Comparison of ENCODE assay signal across 8 mouse cellular contexts in genomic region chr17:56264020-56264419, GRCm38 (mm10). TPM values are rescaled to one million over a fixed set of nuclear protein-coding genes. Genes with fewer than 3 reads are reported as not detected.
DNase-seq lines count a peak whose midpoint lies in the region; ATAC-seq and TF ChIP-seq lines count a peak whose summit lies in the region.

No protein-coding gene starts in this region.

- dilution Hi-C loops in CH12.LX (cut with MboI; ENCODE audit: extremely low pct_ligation_motif_present, extremely low pct_unique_long_range_greater_than_20kb, low sequenced_read_pairs) = no loop called here

- TF ChIP-seq EP300 in CH12.LX (IDR thresholded peaks at IDR 0.05; ENCODE audit: low read length) = no peak

- H3K27me3 ChIP-seq in CH12.LX (replicated peaks) = no peaks in the 10 kb centered on the region
- no peaks in the 10 kb centered on the region for H3K27me3 ChIP-seq in forebrain, embryonic 12.5 days
- H3K27me3 ChIP-seq in neural tube, embryonic 13.5 days = no peaks in the 10 kb centered on the region

- no peaks in the 10 kb centered on the region for H3K9me3 ChIP-seq in CH12.LX (replicated peaks; ENCODE audit: low read length)
- no peaks in the 10 kb centered on the region for H3K9me3 ChIP-seq in forebrain, embryonic 12.5 days
- H3K9me3 ChIP-seq in neural tube, embryonic 13.5 days = no peaks in the 10 kb centered on the region

- in situ Hi-C loops in CH12.LX (cut with MboI; ENCODE audit: low pct_ligation_motif_present, low pct_unique_long_range_greater_than_20kb, low sequenced_read_pairs) = loop anchor here (5.0 kb wide), 1 partner anchor 132 kb away; no protein-coding TSS in a partner anchor

- ATAC-seq in forebrain, embryonic 12.5 days (ENCODE audit: low FRiP score) = peak; percentile 75
- 0 out of 2 replicates have a peak, but pooled peaks have one; percentile 17 for ATAC-seq in neural tube, embryonic 13.5 days (ENCODE audit: low read depth)

- H3K27ac ChIP-seq in CH12.LX (ENCODE audit: insufficient read depth, low read depth) = peak overlapping the region; percentile 82
- no peak overlapping the region for H3K27ac ChIP-seq in forebrain, embryonic 12.5 days
- H3K27ac ChIP-seq in neural tube, embryonic 13.5 days (replicated peaks) = no peak overlapping the region

- peaks cover 44% of the 10 kb centered on the region for H3K79me2 ChIP-seq in CH12.LX (replicated peaks; ENCODE audit: control insufficient read depth, extremely low read depth, insufficient read depth, poor library complexity, severe bottlenecking)

- peaks cover 22 to 41% of the 10 kb centered on the region in 2 experiments for H3K36me3 ChIP-seq in CH12.LX (replicated peaks in 1 of 2; ENCODE audit: control insufficient read depth in 1 of 2, insufficient read depth in 1 of 2, low read length in 1 of 2)
- H3K36me3 ChIP-seq in forebrain, embryonic 12.5 days (replicated peaks) = peaks cover 51% of the 10 kb centered on the region
- peaks cover 59% of the 10 kb centered on the region for H3K36me3 ChIP-seq in neural tube, embryonic 13.5 days

- no peak overlapping the region for H3K4me2 ChIP-seq in CH12.LX (ENCODE audit: insufficient read depth, low read depth, poor library complexity, severe bottlenecking)
- H3K4me2 ChIP-seq in forebrain, embryonic 12.5 days = no peak overlapping the region
- H3K4me2 ChIP-seq in neural tube, embryonic 13.5 days = no peak overlapping the region

- TF ChIP-seq POLR2A in CH12.LX (IDR thresholded peaks at IDR 0.05; ENCODE audit: low read depth, low read length) = no peak
- TF ChIP-seq POLR2A in brain, embryonic 14.5 days (IDR thresholded peaks at IDR 0.05; ENCODE audit: borderline replicate concordance, extremely low read depth, insufficient read depth, insufficient read length, poor library complexity, severe bottlenecking) = no peak

- DNase-seq in CH12.LX (ENCODE audit: extremely low read depth) = peak; percentile 93
- peak; percentile 83 for DNase-seq in brain, embryonic 14.5 days (ENCODE audit: low read depth)
- DNase-seq in heart, postnatal 4 days = peak; percentile 87
- DNase-seq in layer of hippocampus, adult 18-20 months (ENCODE audit: low spot score in 2 of 2) = peak; percentile 71 to 90
- peak; percentile 79 to 81 for DNase-seq in lung, adult 18-20 months
- DNase-seq in thymus, adult 18-20 months = peak; percentile 51 to 66

- no peak overlapping the region for H3K4me3 ChIP-seq in CH12.LX (replicated peaks in 1 of 3; ENCODE audit: low read depth in 2 of 3, low read length in 2 of 3, poor library complexity in 1 of 3)
- no peak overlapping the region for H3K4me3 ChIP-seq in forebrain, embryonic 12.5 days (replicated peaks)
- H3K4me3 ChIP-seq in neural tube, embryonic 13.5 days = no peak overlapping the region; the same call in 1 of the 2 replicates

- peaks cover 35 to 82% of the 10 kb centered on the region in 2 experiments for H3K4me1 ChIP-seq in CH12.LX (ENCODE audit: control insufficient read depth in 1 of 2, insufficient read depth in 2 of 2)
- H3K4me1 ChIP-seq in forebrain, embryonic 12.5 days = peaks cover 31% of the 10 kb centered on the region
- H3K4me1 ChIP-seq in neural tube, embryonic 13.5 days (replicated peaks) = peaks cover 42% of the 10 kb centered on the region

- peak; percentile 83 to 86 for TF ChIP-seq CTCF in CH12.LX (conservative IDR thresholded peaks at IDR 0.05 in 1 of 2, IDR thresholded peaks at IDR 0.05 in 1 of 2; ENCODE audit: low read depth in 2 of 2, low read length in 2 of 2)
- peak; percentile 90 for TF ChIP-seq CTCF in brain, embryonic 14.5 days (IDR thresholded peaks at IDR 0.05; ENCODE audit: borderline replicate concordance, extremely low read depth, insufficient read depth, insufficient read length)

- H3K9ac ChIP-seq in CH12.LX (ENCODE audit: insufficient read depth, low read depth) = no peak overlapping the region
- H3K9ac ChIP-seq in forebrain, embryonic 12.5 days = no peak overlapping the region
- H3K9ac ChIP-seq in neural tube, embryonic 13.5 days = no peak overlapping the region

- 18% methylated on average over 8 of the region's 8 CpGs for WGBS in forebrain, embryonic 12.5 days
- WGBS in neural tube, embryonic 13.5 days = 21% methylated on average over 8 of the region's 8 CpGs

- TF ChIP-seq RAD21 in CH12.LX (IDR thresholded peaks at IDR 0.05; ENCODE audit: low read depth, low read length) = peak; percentile 60

TF ChIP-seq in CH12.LX, 34 proteins besides CTCF, POLR2A, EP300 and RAD21 (continues in another document):
- TF ChIP-seq IRF4 (IDR thresholded peaks at IDR 0.05; ENCODE audit: low read depth, low read length) = peak; percentile 30; the same call in 1 of the 2 replicates
- no peak for TF ChIP-seq NELFE (IDR thresholded peaks at IDR 0.05; ENCODE audit: low read depth, low read length)
- no peak for TF ChIP-seq ZC3H11A (IDR thresholded peaks at IDR 0.05; ENCODE audit: low read depth, low read length)
- TF ChIP-seq ZNF384 (IDR thresholded peaks at IDR 0.05; ENCODE audit: low read depth, low read length) = no peak
- TF ChIP-seq RCOR1 (conservative IDR thresholded peaks at IDR 0.05; ENCODE audit: low read depth, low read length) = no peak
- 0 out of 2 replicates have a peak, but pooled peaks have one; percentile 30 for TF ChIP-seq UBTF (IDR thresholded peaks at IDR 0.05; ENCODE audit: low read depth, low read length)
- no peak for TF ChIP-seq CHD2 (IDR thresholded peaks at IDR 0.05; ENCODE audit: low read length)
- 0 out of 2 replicates have a peak, but pooled peaks have one; percentile 12 for TF ChIP-seq TBP (conservative IDR thresholded peaks at IDR 0.05; ENCODE audit: low read depth, low read length)
- peak; percentile 60 for TF ChIP-seq SMC3 (IDR thresholded peaks at IDR 0.05; ENCODE audit: low read depth, low read length)
- no peak for TF ChIP-seq CHD1 (IDR thresholded peaks at IDR 0.05; ENCODE audit: low read depth, low read length)
- no peak for TF ChIP-seq JUN (IDR thresholded peaks at IDR 0.05; ENCODE audit: insufficient read depth, low read depth, low read length)
- TF ChIP-seq JUND (conservative IDR thresholded peaks at IDR 0.05; ENCODE audit: low read depth, low read length) = no peak
- TF ChIP-seq ZMIZ1 (IDR thresholded peaks at IDR 0.05; ENCODE audit: low read depth, low read length) = no peak
- no peak for TF ChIP-seq MAZ (IDR thresholded peaks at IDR 0.05; ENCODE audit: low read depth, low read length)
- no peak for TF ChIP-seq TCF12 (IDR thresholded peaks at IDR 0.05; ENCODE audit: low read depth, low read length)
- TF ChIP-seq ELF1 (IDR thresholded peaks at IDR 0.05; ENCODE audit: low read depth, low read length) = no peak
- no peak for TF ChIP-seq USF2 (conservative IDR thresholded peaks at IDR 0.05; ENCODE audit: low read depth, low read length)
- TF ChIP-seq BHLHE40 (IDR thresholded peaks at IDR 0.05; ENCODE audit: low read depth, low read length) = no peak
- TF ChIP-seq PAX5 (IDR thresholded peaks at IDR 0.05; ENCODE audit: low read length) = no peak

RNA-seq across cellular contexts. Expression of gene Fem1a, which starts 7.4 kb away (rescaled TPM):
- total RNA-seq in CH12.LX (2012; rRNA removed) (26.0 and 28.0 TPM in 2 replicates), CH12.LX (2014; rRNA removed) (14.9 and 17.5 TPM in 2 replicates)
- 14.7 and 16.6 TPM in 2 replicates for polyA plus RNA-seq in CH12.LX (2012; ENCODE audit: insufficient read length, low read depth)
- polyA plus RNA-seq in brain, embryonic 14.5 days (2012; rRNA removed) = 27.0 and 31.0 TPM in 2 replicates
- 18.2 and 20.3 TPM in 2 replicates for polyA plus RNA-seq in forebrain, embryonic 12.5 days (2016; fragmentation: Nextera tagmentation; extraction: Ambion mirVana)
- total RNA-seq in heart, postnatal 4 days (2021) = 10 to 100 TPM; 69.6 to 73.8 TPM
- 10 to 100 TPM; 35.3 TPM for total RNA-seq in layer of hippocampus, adult 18-20 months (2021)
- 16.6 and 19.1 TPM in 2 replicates for polyA plus RNA-seq in neural tube, embryonic 13.5 days (2015; fragmentation: Nextera tagmentation; extraction: Ambion mirVana)

RNA-seq across cellular contexts. Expression of gene Ticam1, which starts 12.6 kb away (rescaled TPM):
- total RNA-seq in CH12.LX (2012; rRNA removed) (15.9 and 17.6 TPM in 2 replicates), CH12.LX (2014; rRNA removed) (4.5 and 6.4 TPM in 2 replicates)
- polyA plus RNA-seq in CH12.LX (2012; ENCODE audit: insufficient read length, low read depth) = 14.6 and 18.6 TPM in 2 replicates
- polyA plus RNA-seq in brain, embryonic 14.5 days (2012; rRNA removed) = 3.4 and 3.7 TPM in 2 replicates
- 1.5 and 1.7 TPM in 2 replicates for polyA plus RNA-seq in forebrain, embryonic 12.5 days (2016; fragmentation: Nextera tagmentation; extraction: Ambion mirVana)
- total RNA-seq in heart, postnatal 4 days (2021) = 10 to 100 TPM; 10.3 to 10.8 TPM
- total RNA-seq in layer of hippocampus, adult 18-20 months (2021) = 1 to 10 TPM; 7.9 to 8.2 TPM
- polyA plus RNA-seq in neural tube, embryonic 13.5 days (2015; fragmentation: Nextera tagmentation; extraction: Ambion mirVana) = 1.5 and 1.7 TPM in 2 replicates

RNA-seq across cellular contexts. Expression of gene Plin3, which starts 28.7 kb away (rescaled TPM):
- 18.8 and 23.3 TPM in 2 replicates for total RNA-seq in CH12.LX (2012; rRNA removed)
- 17.0 and 17.3 TPM in 2 replicates for total RNA-seq in CH12.LX (2014; rRNA removed)
- 17.9 and 18.5 TPM in 2 replicates for polyA plus RNA-seq in CH12.LX (2012; ENCODE audit: insufficient read length, low read depth)
- 6.4 and 8.3 TPM in 2 replicates for polyA plus RNA-seq in brain, embryonic 14.5 days (2012; rRNA removed)
- polyA plus RNA-seq in forebrain, embryonic 12.5 days (2016; fragmentation: Nextera tagmentation; extraction: Ambion mirVana) = 28.6 and 28.8 TPM in 2 replicates
- total RNA-seq in heart, postnatal 4 days (2021) = 10 to 100 TPM; 56.3 to 65.7 TPM
- total RNA-seq in layer of hippocampus, adult 18-20 months (2021) = 10 to 100 TPM; 19.1 to 21.8 TPM
- 21.5 and 24.7 TPM in 2 replicates for polyA plus RNA-seq in neural tube, embryonic 13.5 days (2015; fragmentation: Nextera tagmentation; extraction: Ambion mirVana)

RNA-seq across cellular contexts. Expression of gene Arrdc5, which starts 36.1 kb away (rescaled TPM):
- total RNA-seq in CH12.LX (2012; rRNA removed) = not detected in 2 replicates
- not detected in 2 replicates for total RNA-seq in CH12.LX (2014; rRNA removed)
- polyA plus RNA-seq in CH12.LX (2012; ENCODE audit: insufficient read length, low read depth) = 0.23 TPM in 1 of 2 replicates, not detected in the other
- not detected in 2 replicates for polyA plus RNA-seq in brain, embryonic 14.5 days (2012; rRNA removed)
- polyA plus RNA-seq in forebrain, embryonic 12.5 days (2016; fragmentation: Nextera tagmentation; extraction: Ambion mirVana) = not detected in 2 replicates
- not detected for total RNA-seq in heart, postnatal 4 days (2021)
- total RNA-seq in layer of hippocampus, adult 18-20 months (2021) = not detected
- polyA plus RNA-seq in neural tube, embryonic 13.5 days (2015; fragmentation: Nextera tagmentation; extraction: Ambion mirVana) = not detected in 2 replicates

RNA-seq across cellular contexts. Expression of gene Uhrf1, which starts 39.1 kb away (rescaled TPM):
- total RNA-seq in CH12.LX (2012; rRNA removed) = 220 and 249 TPM in 2 replicates
- total RNA-seq in CH12.LX (2014; rRNA removed) = 144 and 161 TPM in 2 replicates
- polyA plus RNA-seq in CH12.LX (2012; ENCODE audit: insufficient read length, low read depth) = 184 and 249 TPM in 2 replicates
- polyA plus RNA-seq in brain, embryonic 14.5 days (2012; rRNA removed) = 39.8 and 50.9 TPM in 2 replicates
- polyA plus RNA-seq in forebrain, embryonic 12.5 days (2016; fragmentation: Nextera tagmentation; extraction: Ambion mirVana) = 187 and 198 TPM in 2 replicates
- 10 to 100 TPM; 71.8 to 76.7 TPM for total RNA-seq in heart, postnatal 4 days (2021)
- under 1 TPM; 0.48 to 0.50 TPM for total RNA-seq in layer of hippocampus, adult 18-20 months (2021)
- polyA plus RNA-seq in neural tube, embryonic 13.5 days (2015; fragmentation: Nextera tagmentation; extraction: Ambion mirVana) = 20.0 and 27.4 TPM in 2 replicates
